Mouse (Mus musculus): ENCODE data around the gene A430078G23Rik. TPM values are rescaled to one million over a fixed set of nuclear protein-coding genes. Genes with fewer than 3 reads are reported as not detected.
A peak's percentile ranks its signal among the peaks of the same experiment; 100 is the strongest.

A430078G23Rik gene
- polyA plus RNA-seq, 1 experiment, result not detected

DNA sequence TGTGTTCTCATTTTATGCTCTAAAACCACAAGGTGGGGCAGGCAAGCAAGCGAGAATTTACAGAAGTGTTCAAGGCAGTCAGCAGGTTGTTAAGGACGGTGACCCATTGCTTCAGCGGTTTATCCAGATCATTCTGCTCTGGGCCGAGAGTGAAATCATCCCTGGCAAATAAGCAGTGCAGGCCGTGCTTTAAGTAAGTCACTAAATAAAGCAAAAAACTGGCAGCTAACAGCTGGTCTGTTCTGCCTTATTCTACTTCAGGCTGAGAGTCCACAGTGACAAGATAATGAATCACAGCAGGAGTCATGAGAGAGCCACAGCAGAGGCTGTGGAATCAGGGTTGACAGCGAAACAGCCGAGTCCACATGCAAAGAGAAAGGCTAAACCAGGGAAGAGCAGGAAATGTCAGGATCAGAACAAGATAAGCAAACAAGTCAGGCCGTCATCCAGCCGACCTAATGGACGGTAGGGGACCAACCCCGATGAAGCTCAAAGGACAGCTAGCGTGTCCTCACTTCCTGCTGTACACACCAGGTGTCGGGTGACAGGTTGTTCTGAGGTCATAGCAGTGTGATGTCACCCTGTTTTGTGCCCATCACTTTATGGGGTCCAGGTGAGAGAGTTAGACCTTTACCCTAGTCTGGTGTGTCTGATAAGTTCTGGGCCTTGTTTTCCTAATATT, 4.9 kb upstream of the A430078G23Rik start:
- peak overlapping the region; percentile 67 for H3K4me2 ChIP-seq (ENCODE audit: low read depth)
- H3K4me3 ChIP-seq, result no peak overlapping the region
- H3K79me2 ChIP-seq (ENCODE audit: control insufficient read depth, insufficient read depth), result no peaks in the 10 kb centered on the region
- H3K36me3 ChIP-seq (ENCODE audit: control insufficient read depth, insufficient read depth), result no peaks in the 10 kb centered on the region
- peaks cover 4% of the 10 kb centered on the region for H3K27me3 ChIP-seq (ENCODE audit: control insufficient read depth, insufficient read depth, insufficient read length)
- no peak overlapping the region for H3ac ChIP-seq (ENCODE audit: control insufficient read depth, insufficient read length)
- TF ChIP-seq CEBPB (IDR thresholded peaks at IDR 0.05; ENCODE audit: insufficient read depth, poor library complexity, severe bottlenecking), result no peak
- TF ChIP-seq TCF12 (IDR thresholded peaks at IDR 0.05; ENCODE audit: insufficient read depth, poor library complexity, severe bottlenecking), result no peak
- no peak for TF ChIP-seq TCF3 (IDR thresholded peaks at IDR 0.05; ENCODE audit: insufficient read length, low read depth)
- peak in 1 of 3 experiments; percentile 50 for TF ChIP-seq MYOG (IDR thresholded peaks at IDR 0.05; ENCODE audit: control insufficient read depth in 1 of 3, insufficient read depth in 1 of 3, insufficient read length in 2 of 3, low read depth in 2 of 3)
- peak in 1 of 3 experiments; percentile 18 for TF ChIP-seq MYOD1 (IDR thresholded peaks at IDR 0.05; ENCODE audit: control insufficient read depth in 1 of 3, insufficient read length in 2 of 3, low read depth in 2 of 3)

DNA sequence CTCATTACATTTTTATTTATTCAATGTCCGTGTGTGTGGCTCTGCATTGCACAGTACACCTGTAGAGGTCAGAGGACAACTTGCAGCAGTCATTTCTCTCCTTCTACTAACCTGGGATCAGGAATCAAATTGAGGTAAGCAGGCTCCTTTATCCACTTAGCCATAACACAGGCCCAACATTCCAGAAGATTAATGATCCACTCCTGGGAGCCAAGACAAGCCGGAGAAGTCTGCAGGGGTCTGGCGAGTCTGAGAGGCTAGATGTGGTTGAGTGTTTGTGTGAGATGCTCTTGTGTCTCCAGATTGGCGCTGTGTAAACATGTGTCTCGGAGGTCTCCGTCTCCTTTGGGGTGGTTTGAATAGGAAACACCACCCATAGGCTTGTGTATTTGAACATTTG, 2.5 kb upstream of the A430078G23Rik start:
- H3K4me2 ChIP-seq (ENCODE audit: low read depth), result no peak overlapping the region
- no peak for TF ChIP-seq E2F4 (IDR thresholded peaks at IDR 0.05; ENCODE audit: insufficient read depth)
- TF ChIP-seq MYOD1 (IDR thresholded peaks at IDR 0.05; ENCODE audit: control insufficient read depth in 1 of 3, insufficient read length in 2 of 3, low read depth in 2 of 3), result no peak
- no peak for TF ChIP-seq POLR2A (IDR thresholded peaks at IDR 0.05; ENCODE audit: insufficient read length, low read depth)
- TF ChIP-seq MAX (IDR thresholded peaks at IDR 0.05; ENCODE audit: low read depth), result no peak
- no peak for TF ChIP-seq CEBPB (IDR thresholded peaks at IDR 0.05; ENCODE audit: insufficient read depth, poor library complexity, severe bottlenecking)
- no peak for TF ChIP-seq SRF (IDR thresholded peaks at IDR 0.05; ENCODE audit: control insufficient read depth, insufficient read length, low read depth)
- no peak for TF ChIP-seq TCF12 (IDR thresholded peaks at IDR 0.05; ENCODE audit: insufficient read depth, poor library complexity, severe bottlenecking)
- no peak for TF ChIP-seq POLR2AphosphoS2 (IDR thresholded peaks at IDR 0.05; ENCODE audit: insufficient read length, low read depth)
- no peak for TF ChIP-seq TCF3 (IDR thresholded peaks at IDR 0.05; ENCODE audit: insufficient read length, low read depth)
- TF ChIP-seq USF1 (IDR thresholded peaks at IDR 0.05; ENCODE audit: low read depth), result no peak
- TF ChIP-seq MYOG (IDR thresholded peaks at IDR 0.05; ENCODE audit: control insufficient read depth in 1 of 3, insufficient read depth in 1 of 3, insufficient read length in 2 of 3, low read depth in 2 of 3), result no peak
- no peak for TF ChIP-seq REST (IDR thresholded peaks at IDR 0.05; ENCODE audit: insufficient read depth, insufficient read length)
- H3K4me3 ChIP-seq, result no peak overlapping the region
- H3K27me3 ChIP-seq (ENCODE audit: control insufficient read depth, insufficient read depth, insufficient read length), result peaks cover 8% of the 10 kb centered on the region
- no peak overlapping the region for H3ac ChIP-seq (ENCODE audit: control insufficient read depth, insufficient read length)
- no peaks in the 10 kb centered on the region for H3K36me3 ChIP-seq (ENCODE audit: control insufficient read depth, insufficient read depth)
- H3K79me2 ChIP-seq (ENCODE audit: control insufficient read depth, insufficient read depth), result no peaks in the 10 kb centered on the region

DNA sequence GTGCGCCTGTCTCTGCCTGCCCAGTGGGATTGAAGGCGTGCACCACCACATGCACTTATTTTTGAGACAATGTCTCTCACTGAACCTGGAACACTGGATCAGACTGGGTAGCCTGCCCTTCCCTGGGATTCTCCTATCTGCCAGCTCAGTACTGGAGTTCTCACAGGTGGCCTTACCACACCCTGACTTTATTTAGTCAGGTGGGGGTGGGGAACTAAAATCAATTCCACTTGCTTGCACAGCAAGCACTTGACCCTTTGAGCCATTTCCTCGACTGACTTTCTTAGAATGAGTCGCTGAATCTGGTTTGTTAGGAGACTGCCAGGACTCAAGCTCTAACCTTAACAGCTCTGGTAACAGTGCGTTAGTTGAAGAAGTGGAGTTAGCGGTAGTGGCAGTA, 500 bp upstream of the A430078G23Rik start:
- Histone ChIP-seq H3K36me3 (ENCODE audit: control insufficient read depth, insufficient read depth) (no peaks in the 10 kb centered on the region), H3K79me2 (ENCODE audit: control insufficient read depth, insufficient read depth) (no peaks in the 10 kb centered on the region), H3ac (ENCODE audit: control insufficient read depth, insufficient read length) (no peak overlapping the region), H3K4me2 (ENCODE audit: low read depth) (no peak overlapping the region), H3K27me3 (ENCODE audit: control insufficient read depth, insufficient read depth, insufficient read length) (peaks cover 8% of the 10 kb centered on the region), H3K4me3 (no peak overlapping the region)
- no peak for TF ChIP-seq MYOD1 (IDR thresholded peaks at IDR 0.05; ENCODE audit: control insufficient read depth in 1 of 3, insufficient read length in 2 of 3, low read depth in 2 of 3)
- no peak for TF ChIP-seq POLR2A (IDR thresholded peaks at IDR 0.05; ENCODE audit: insufficient read length, low read depth)
- TF ChIP-seq REST (IDR thresholded peaks at IDR 0.05; ENCODE audit: insufficient read depth, insufficient read length), result no peak
- TF ChIP-seq POLR2AphosphoS2 (IDR thresholded peaks at IDR 0.05; ENCODE audit: insufficient read length, low read depth), result no peak
- TF ChIP-seq MAX (IDR thresholded peaks at IDR 0.05; ENCODE audit: low read depth), result no peak
- TF ChIP-seq TCF12 (IDR thresholded peaks at IDR 0.05; ENCODE audit: insufficient read depth, poor library complexity, severe bottlenecking), result no peak
- no peak for TF ChIP-seq CEBPB (IDR thresholded peaks at IDR 0.05; ENCODE audit: insufficient read depth, poor library complexity, severe bottlenecking)
- no peak for TF ChIP-seq E2F4 (IDR thresholded peaks at IDR 0.05; ENCODE audit: insufficient read depth)
- TF ChIP-seq SRF (IDR thresholded peaks at IDR 0.05; ENCODE audit: control insufficient read depth, insufficient read length, low read depth), result no peak
- TF ChIP-seq MYOG (IDR thresholded peaks at IDR 0.05; ENCODE audit: control insufficient read depth in 1 of 3, insufficient read depth in 1 of 3, insufficient read length in 2 of 3, low read depth in 2 of 3), result no peak
- TF ChIP-seq TCF3 (IDR thresholded peaks at IDR 0.05; ENCODE audit: insufficient read length, low read depth), result no peak
- TF ChIP-seq USF1 (IDR thresholded peaks at IDR 0.05; ENCODE audit: low read depth), result no peak

DNA sequence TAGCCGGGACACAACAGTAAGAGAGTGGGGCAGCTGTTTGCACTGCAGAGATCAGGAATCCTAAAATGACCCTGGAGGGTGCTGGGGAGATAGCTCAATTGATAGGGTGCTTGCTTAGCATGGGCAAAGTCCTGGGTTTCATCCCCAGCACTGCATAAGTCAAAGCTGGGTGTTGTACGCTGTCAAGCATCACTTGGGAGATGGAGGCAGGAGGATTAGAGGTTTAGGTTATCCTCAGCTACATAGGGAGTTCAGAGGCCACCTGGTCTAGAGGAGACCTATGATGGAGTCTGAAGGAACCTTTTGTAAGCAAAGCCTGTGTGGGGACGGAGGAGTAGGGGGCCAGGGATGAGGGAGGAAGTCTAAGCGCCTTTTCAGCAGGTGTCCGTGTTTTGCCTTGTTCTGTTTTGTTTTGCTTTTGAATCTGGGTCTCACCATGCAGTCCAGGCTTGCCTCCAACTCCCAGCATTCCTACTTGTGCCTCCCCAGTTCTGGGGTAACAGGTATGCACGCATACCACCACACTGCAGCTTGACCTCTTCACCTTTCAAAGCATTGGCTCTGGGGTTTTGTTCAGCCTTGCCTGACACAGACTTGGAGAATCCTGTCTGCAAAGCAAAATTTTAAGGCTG, 712 bp downstream of the A430078G23Rik start:
- no peak for TF ChIP-seq TCF12 (IDR thresholded peaks at IDR 0.05; ENCODE audit: insufficient read depth, poor library complexity, severe bottlenecking)
- TF ChIP-seq USF1 (IDR thresholded peaks at IDR 0.05; ENCODE audit: low read depth), result no peak
- TF ChIP-seq E2F4 (IDR thresholded peaks at IDR 0.05; ENCODE audit: insufficient read depth), result no peak
- TF ChIP-seq MYOD1 (IDR thresholded peaks at IDR 0.05; ENCODE audit: control insufficient read depth in 1 of 3, insufficient read length in 2 of 3, low read depth in 2 of 3), result no peak
- TF ChIP-seq TCF3 (IDR thresholded peaks at IDR 0.05; ENCODE audit: insufficient read length, low read depth), result no peak
- TF ChIP-seq CEBPB (IDR thresholded peaks at IDR 0.05; ENCODE audit: insufficient read depth, poor library complexity, severe bottlenecking), result no peak
- TF ChIP-seq MYOG (IDR thresholded peaks at IDR 0.05; ENCODE audit: control insufficient read depth in 1 of 3, insufficient read depth in 1 of 3, insufficient read length in 2 of 3, low read depth in 2 of 3), result no peak
- TF ChIP-seq SRF (IDR thresholded peaks at IDR 0.05; ENCODE audit: control insufficient read depth, insufficient read length, low read depth), result no peak
- no peak for TF ChIP-seq POLR2A (IDR thresholded peaks at IDR 0.05; ENCODE audit: insufficient read length, low read depth)
- no peak for TF ChIP-seq POLR2AphosphoS2 (IDR thresholded peaks at IDR 0.05; ENCODE audit: insufficient read length, low read depth)
- no peaks in the 10 kb centered on the region for H3K36me3 ChIP-seq (ENCODE audit: control insufficient read depth, insufficient read depth)
- no peak overlapping the region for H3K4me2 ChIP-seq (ENCODE audit: low read depth)
- H3K4me3 ChIP-seq, result no peak overlapping the region
- H3K27me3 ChIP-seq (ENCODE audit: control insufficient read depth, insufficient read depth, insufficient read length), result peaks cover 8% of the 10 kb centered on the region
- no peaks in the 10 kb centered on the region for H3K79me2 ChIP-seq (ENCODE audit: control insufficient read depth, insufficient read depth)
- H3ac ChIP-seq (ENCODE audit: control insufficient read depth, insufficient read length), result no peak overlapping the region

Measured in myocyte (in vitro differentiated cells).